Mouse (Mus musculus) lung, postnatal 0 days (tissue): Measurements from ENCODE around the gene Gm15107. TPM values are rescaled to one million over a fixed set of nuclear protein-coding genes. Genes with fewer than 3 reads are reported as not detected.
"Not testable (repeated sequence)": the region's sequence is repeated elsewhere in the genome, so short reads cannot be mapped to it uniquely, and the experiment has no call there.

Source experiments
- ATAC-seq: fragments of 200-750 bp; cut with Nextera tagmentation; 2 replicates; pipeline ENCODE4 v1.8.0; 2017; ENCODE audit warnings: moderate library complexity
- DNase-seq: peaks from one replicate; pipeline ENCODE4 v3.0.0-alpha.2; 2016; ENCODE audit warnings: low spot score
- H3K27ac ChIP-seq: fragments of 300-500 bp; sonication (generic); 2 replicates; pipeline ENCODE4 v1.5.1; 2014; ENCODE audit warnings: antibody characterized with exemption, mild to moderate bottlenecking, low read length, mixed read lengths
- H3K27me3 ChIP-seq: fragments of 300-500 bp; sonication (generic); replicated peaks from 2 replicates; pipeline ENCODE4 v1.6.1; 2014; ENCODE audit warnings: low read length, mixed read lengths; ENCODE audit not compliant: insufficient read depth
- H3K36me3 ChIP-seq: fragments of 300-500 bp; sonication (generic); 2 replicates; pipeline ENCODE4 v1.6.1; 2014; ENCODE audit warnings: low read length, mixed read lengths; ENCODE audit not compliant: insufficient read depth
- H3K4me1 ChIP-seq: fragments of 300-500 bp; sonication (generic); 2 replicates; pipeline ENCODE4 v1.6.1; 2014; ENCODE audit warnings: antibody characterized with exemption, low read depth, low read length, mixed read lengths; ENCODE audit not compliant: insufficient read depth
- H3K4me2 ChIP-seq: fragments of 300-500 bp; sonication (generic); replicated peaks from 2 replicates; pipeline ENCODE4 v1.6.1; 2014; ENCODE audit warnings: low read depth, mild to moderate bottlenecking, low read length, moderate library complexity, mixed read lengths
- H3K4me3 ChIP-seq: fragments of 300-500 bp; sonication (generic); 2 replicates; pipeline ENCODE4 v1.5.1; 2014; ENCODE audit warnings: low read depth, low read length
- H3K9ac ChIP-seq: fragments of 300-500 bp; sonication (generic); replicated peaks from 2 replicates; pipeline ENCODE4 v1.6.1; 2014; ENCODE audit warnings: low read depth, mild to moderate bottlenecking
- H3K9me3 ChIP-seq: fragments of 300-500 bp; sonication (generic); 2 replicates; pipeline ENCODE4 v1.6.1; 2016; ENCODE audit warnings: low read length, mixed read lengths
- WGBS: fragments of 180-500 bp; shearing (Covaris S2); extraction: QIAGEN DNeasy Blood & Tissue Kit; methylation state at CpG from one replicate; pipeline ENCODE4 v1.1.7; 2014; 5-methylcytosine and 5-hydroxymethylcytosine counted together
- polyA plus RNA-seq: library from polyadenylated mRNA; unstranded; fragments of >200 nt; fragmentation: Nextera tagmentation; extraction: Ambion mirVana; gene quantifications from 2 replicates; pipeline ENCODE4 v1.2.1, GENCODE M21; 2015

Gene Gm15107
- polyA plus RNA-seq, result not detected in 2 replicates

DNA sequence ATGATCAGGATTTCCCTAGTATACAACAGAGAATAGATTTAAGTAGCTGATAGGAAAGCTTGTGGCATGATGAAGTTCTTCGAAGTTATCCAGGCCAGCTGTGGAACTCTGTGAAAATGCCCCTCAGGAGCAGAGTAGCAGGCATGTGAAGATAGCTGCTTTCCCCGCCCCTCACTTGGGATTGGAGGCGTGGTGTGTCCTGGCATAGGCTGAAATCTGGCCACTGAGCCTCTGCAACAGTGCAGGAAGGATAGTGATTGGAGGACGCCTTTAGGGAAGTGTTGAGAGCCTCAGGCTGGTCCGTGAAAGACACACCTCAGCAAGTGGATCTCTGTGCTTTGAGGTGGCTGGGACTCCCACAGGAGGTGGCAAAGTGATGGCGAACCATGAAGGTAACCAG is at the start of gene Gm15107:
Gene Gm15107 (plus strand): TSS at position 301 of the 400 bp plus-strand sequence.
- H3K4me3 ChIP-seq, ATAC-seq, H3K27ac ChIP-seq, DNase-seq, H3K4me2 ChIP-seq, H3K9ac ChIP-seq, H3K4me1 ChIP-seq, H3K9me3 ChIP-seq, H3K36me3 ChIP-seq, H3K27me3 ChIP-seq: not testable (repeated sequence)
- 83% methylated on average over 1 of the region's 6 CpGs for WGBS

Other genes starting within 250 kb of the Gm15107 start
- not detected in 2 replicates for gene Gm15080, start 187.7 kb upstream of the Gm15107 start, polyA plus RNA-seq